Mouse (Mus musculus) liver, postnatal 0 days (tissue): ENCODE data around the gene Cpn1. TPM values are rescaled to one million over a fixed set of nuclear protein-coding genes. Genes with fewer than 3 reads are reported as not detected.

Source experiments
- ATAC-seq: fragments of 200-750 bp; cut with Nextera tagmentation; 2 replicates; pipeline ENCODE4 v1.8.0; 2017; ENCODE audit warnings: mild to moderate bottlenecking, moderate library complexity
- DNase-seq: peaks from one replicate; pipeline ENCODE4 v3.0.0-alpha.2; 2016
- H3K27ac ChIP-seq: fragments of 300-500 bp; sonication (generic); 2 replicates; pipeline ENCODE4 v1.5.1; 2014; ENCODE audit warnings: antibody characterized with exemption, moderate library complexity, mild to moderate bottlenecking, low read depth
- H3K27me3 ChIP-seq: fragments of 300-500 bp; sonication (generic); 2 replicates; pipeline ENCODE4 v1.6.1; 2014; ENCODE audit warnings: low read length, control low read depth, mixed read lengths; ENCODE audit not compliant: insufficient read depth
- H3K36me3 ChIP-seq: fragments of 300-500 bp; sonication (generic); replicated peaks from 2 replicates; pipeline ENCODE4 v1.6.1; 2014; ENCODE audit warnings: mild to moderate bottlenecking, control low read depth, low read length, moderate library complexity, mixed read lengths; ENCODE audit not compliant: insufficient read depth
- H3K4me1 ChIP-seq: fragments of 300-500 bp; sonication (generic); 2 replicates; pipeline ENCODE4 v1.6.1; 2014; ENCODE audit warnings: antibody characterized with exemption, mild to moderate bottlenecking, control low read depth; ENCODE audit not compliant: insufficient read depth
- H3K4me2 ChIP-seq: fragments of 300-500 bp; sonication (generic); 2 replicates; pipeline ENCODE4 v1.6.1; 2014; ENCODE audit warnings: low read depth, mild to moderate bottlenecking, low read length, moderate library complexity, mixed read lengths
- H3K4me3 ChIP-seq: fragments of 300-500 bp; sonication (generic); 2 replicates; pipeline ENCODE4 v1.5.1; 2014; ENCODE audit warnings: low read depth, low read length
- H3K9ac ChIP-seq: fragments of 300-500 bp; sonication (generic); replicated peaks from 2 replicates; pipeline ENCODE4 v1.6.1; 2014; ENCODE audit warnings: mild to moderate bottlenecking, moderate library complexity
- H3K9me3 ChIP-seq: fragments of 300-500 bp; sonication (generic); 2 replicates; pipeline ENCODE4 v1.6.1; 2016; ENCODE audit warnings: mild to moderate bottlenecking, control low read depth, low read length, mixed read lengths
- CTCF ChIP-seq: sonication (generic); IDR thresholded peaks from 2 replicates; pipeline ENCODE4 v1.5.1; 2016; ENCODE audit warnings: antibody characterized with exemption, low read depth
- EP300 ChIP-seq: IDR thresholded peaks from 2 replicates; pipeline ENCODE4 v1.6.1; 2016; ENCODE audit warnings: antibody characterized with exemption, low read depth, mild to moderate bottlenecking
- WGBS: fragments of 180-500 bp; shearing (Covaris S2); extraction: QIAGEN DNeasy Blood & Tissue Kit; methylation state at CpG from one replicate; pipeline ENCODE4 v1.1.7; 2014; ENCODE audit not compliant: insufficient replicate concordance; 5-methylcytosine and 5-hydroxymethylcytosine counted together
- polyA plus RNA-seq: library from polyadenylated mRNA; unstranded; fragments of >200 nt; fragmentation: Nextera tagmentation; extraction: Ambion mirVana; gene quantifications from 2 replicates; pipeline ENCODE4 v1.2.1, GENCODE M21; 2015

Cpn1 gene
- 110 and 118 TPM in 2 replicates for polyA plus RNA-seq

- ATAC-seq (peak; percentile 90), DNase-seq (peak; percentile 69)
- Histone ChIP-seq H3K4me1 (no peaks in the 10 kb centered on the region), H3K27me3 (no peaks in the 10 kb centered on the region), H3K27ac (peak within 1 kb of the TSS; percentile 93), H3K36me3 (no peaks in the 10 kb centered on the region), H3K9me3 (no peaks in the 10 kb centered on the region), H3K4me3 (peak within 1 kb of the TSS; percentile 43), H3K9ac (peak within 1 kb of the TSS; percentile 56), H3K4me2 (peak within 1 kb of the TSS; percentile 64)
- TF ChIP-seq EP300: peak; percentile 45; the same call in 1 of the 2 replicates
- TF ChIP-seq CTCF: peak; percentile 24; the same call in 1 of the 2 replicates
- 22% methylated on average over 30 of the region's 30 CpGs for WGBS
Measured at GRCm38 (mm10) chr19:43986069-43986794, at the start of gene Cpn1. Gene Cpn1 (minus strand): TSS chr19:43986556.

DNA sequence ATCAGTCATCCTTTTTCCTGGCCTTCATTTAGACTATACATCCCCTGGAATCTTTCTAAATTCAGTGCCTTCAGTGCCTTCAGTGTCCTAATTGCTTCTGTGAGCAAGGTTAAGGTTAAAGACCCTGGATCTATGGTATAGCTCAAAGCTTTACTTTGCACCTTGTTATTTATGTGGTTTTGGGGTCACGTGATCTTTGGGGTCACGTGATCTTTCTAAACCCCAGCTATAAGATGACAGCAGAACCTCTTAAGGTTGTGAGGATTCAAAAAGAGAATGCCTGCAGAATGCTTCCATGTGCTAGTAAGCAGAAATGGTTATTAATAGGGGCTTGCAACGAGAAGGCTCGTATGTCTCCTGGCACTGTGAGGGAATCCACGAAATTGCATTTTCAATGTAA, 47.0 kb upstream of the Cpn1 start:
- Histone ChIP-seq H3K9me3 (no peaks in the 10 kb centered on the region), H3K27ac (no peak overlapping the region), H3K27me3 (no peaks in the 10 kb centered on the region), H3K36me3 (peaks cover 17% of the 10 kb centered on the region), H3K4me2 (no peak overlapping the region), H3K4me1 (peaks cover 4% of the 10 kb centered on the region; the same call in 1 of the 2 replicates), H3K4me3 (no peak overlapping the region), H3K9ac (no peak overlapping the region)
- no peak for DNase-seq
- TF ChIP-seq CTCF: no peak
- no peak for TF ChIP-seq EP300
- ATAC-seq: no peak
- WGBS: 78% methylated on average over 5 of the region's 5 CpGs

DNA sequence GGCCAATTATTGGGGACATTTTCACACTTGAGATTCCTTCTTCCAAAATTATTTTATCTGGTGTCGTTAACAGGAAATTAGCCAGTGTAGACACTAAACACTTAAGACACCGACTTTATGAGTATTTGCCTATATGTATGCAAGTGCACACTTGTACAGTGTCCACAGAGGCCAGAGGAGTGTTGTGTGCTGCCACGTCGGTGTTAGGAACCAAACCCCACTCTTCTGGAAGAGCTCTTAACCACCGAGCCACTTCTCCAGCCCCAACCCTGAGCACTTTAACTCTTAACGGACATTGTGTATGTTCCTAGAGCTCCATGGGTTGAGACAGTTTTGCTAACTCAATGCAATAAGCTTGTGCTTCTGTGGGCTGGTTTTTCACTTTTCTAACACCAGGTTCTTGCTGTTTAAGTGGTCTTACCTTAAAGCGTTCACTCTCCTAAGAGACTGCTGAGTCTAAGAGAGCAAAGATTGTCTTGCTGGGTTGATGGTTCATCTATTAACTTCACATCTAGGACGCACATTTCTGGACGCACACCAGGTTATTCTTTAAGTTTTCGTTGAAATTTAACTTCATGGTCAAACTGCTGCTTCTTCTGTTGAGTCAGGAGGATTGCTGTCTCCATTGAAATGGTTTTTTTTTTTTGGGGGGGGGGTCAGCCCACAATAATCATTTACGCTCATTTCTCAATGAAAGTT, 45.8 kb upstream of the Cpn1 start:
- H3K9me3 ChIP-seq: no peaks in the 10 kb centered on the region
- H3K36me3 ChIP-seq: peaks cover 15% of the 10 kb centered on the region; the same call in 1 of the 2 replicates
- no peak for TF ChIP-seq CTCF
- H3K27ac ChIP-seq: no peak overlapping the region
- WGBS: 71% methylated on average over 11 of the region's 11 CpGs
- DNase-seq (no peak), ATAC-seq (no peak)
- H3K4me2 ChIP-seq: no peak overlapping the region
- peaks cover 4% of the 10 kb centered on the region; the same call in 1 of the 2 replicates for H3K4me1 ChIP-seq
- no peak overlapping the region for H3K4me3 ChIP-seq
- H3K27me3 ChIP-seq: no peaks in the 10 kb centered on the region
- H3K9ac ChIP-seq: no peak overlapping the region

GRCm38 (mm10) chr19:44030024-44030423, 43.7 kb upstream of the Cpn1 start:
- Histone ChIP-seq H3K4me3 (no peak overlapping the region), H3K27ac (no peak overlapping the region), H3K27me3 (no peaks in the 10 kb centered on the region), H3K4me2 (no peak overlapping the region), H3K9me3 (no peaks in the 10 kb centered on the region), H3K4me1 (peaks cover 4% of the 10 kb centered on the region; the same call in 1 of the 2 replicates), H3K36me3 (no peaks in the 10 kb centered on the region; the same call in 1 of the 2 replicates), H3K9ac (no peak overlapping the region)
- TF ChIP-seq EP300 (no peak), CTCF (no peak)
- no peak for DNase-seq
- ATAC-seq: no peak; the same call in 1 of the 2 replicates
- WGBS: 68% methylated on average over 5 of the region's 5 CpGs

DNA sequence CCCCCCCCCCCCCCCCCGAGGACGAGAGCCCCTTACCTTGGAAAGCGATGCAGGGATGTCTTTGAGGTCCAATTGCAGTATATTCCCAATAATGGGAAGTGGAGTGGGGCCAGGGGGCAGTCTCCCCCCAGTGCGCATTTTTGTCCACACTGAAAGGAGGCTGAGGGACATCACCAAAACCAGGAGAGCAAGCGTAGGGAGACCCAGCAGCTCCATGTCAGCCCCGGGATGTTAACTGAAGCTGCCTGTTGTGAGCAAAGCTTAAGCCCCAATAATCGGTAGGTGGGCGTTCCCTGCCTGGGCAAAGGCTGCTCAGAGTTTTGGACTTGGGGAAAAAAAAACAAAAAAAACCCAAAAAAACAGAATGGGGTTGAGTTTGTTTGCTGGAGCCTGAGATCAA, 42.6 kb upstream of the Cpn1 start, which contains the start of gene Cyp2c23:
Gene Cyp2c23 (minus strand): TSS at position 237 of the 400 bp plus-strand sequence.
- peaks cover 4% of the 10 kb centered on the region for H3K4me1 ChIP-seq
- WGBS: 61% methylated on average over 8 of the region's 8 CpGs
- H3K4me2 ChIP-seq: peak within 1 kb of the TSS; percentile 47; the same call in 1 of the 2 replicates
- TF ChIP-seq EP300 (no peak), CTCF (no peak)
- DNase-seq: peak; percentile 40
- no peaks in the 10 kb centered on the region for H3K27me3 ChIP-seq
- H3K36me3 ChIP-seq: no peaks in the 10 kb centered on the region
- H3K9ac ChIP-seq: peak within 1 kb of the TSS; percentile 30
- no peaks in the 10 kb centered on the region for H3K9me3 ChIP-seq
- peak within 1 kb of the TSS; percentile 26; the same call in 1 of the 2 replicates for H3K4me3 ChIP-seq
- peak; percentile 47; the same call in 1 of the 2 replicates for ATAC-seq
- H3K27ac ChIP-seq: peak within 1 kb of the TSS; percentile 51; the same call in 1 of the 2 replicates

DNA sequence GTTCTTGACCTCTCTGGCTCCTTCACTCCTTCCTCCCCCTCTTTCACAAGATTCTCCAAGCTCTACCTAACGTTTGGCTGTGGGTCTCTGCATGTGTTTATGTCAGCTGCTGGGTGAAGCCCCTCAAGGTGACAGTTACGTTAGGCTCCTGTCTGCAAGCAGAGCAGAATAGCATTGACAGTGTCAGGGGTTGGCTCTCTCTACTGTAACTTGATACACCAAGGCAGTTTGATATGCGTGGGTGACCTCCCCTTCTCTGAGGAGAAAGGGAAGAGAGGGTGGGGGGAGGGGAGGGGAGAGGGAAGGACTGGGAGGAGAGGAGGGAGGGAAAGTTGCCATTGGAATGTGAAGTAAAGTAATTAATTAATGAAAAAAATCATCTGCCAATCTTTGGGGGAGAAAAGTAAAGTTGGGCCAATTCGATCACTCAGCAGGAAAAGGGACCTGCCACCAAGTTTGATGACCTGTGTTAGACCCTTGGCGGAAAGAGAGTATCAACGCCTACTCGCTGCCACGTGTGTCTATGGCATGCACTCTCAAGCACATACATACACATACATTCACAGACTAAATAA, 40.7 kb upstream of the Cpn1 start:
- Histone ChIP-seq H3K36me3 (no peaks in the 10 kb centered on the region), H3K27ac (no peak overlapping the region), H3K4me3 (no peak overlapping the region), H3K4me2 (no peak overlapping the region), H3K27me3 (no peaks in the 10 kb centered on the region), H3K4me1 (peaks cover 4% of the 10 kb centered on the region), H3K9me3 (no peaks in the 10 kb centered on the region), H3K9ac (no peak overlapping the region)
- DNase-seq: no peak
- no peak for ATAC-seq
- TF ChIP-seq CTCF (no peak), EP300 (no peak)
- 65% methylated on average over 8 of the region's 8 CpGs for WGBS
